Mouse (Mus musculus): ENCODE data around the gene Accsl. TPM values are rescaled to one million over a fixed set of nuclear protein-coding genes. Genes with fewer than 3 reads are reported as not detected.
A peak's percentile ranks its signal among the peaks of the same experiment; 100 is the strongest.

Gene Accsl
- polyA plus RNA-seq, 1 experiment from 2014 or later = not detected

DNA sequence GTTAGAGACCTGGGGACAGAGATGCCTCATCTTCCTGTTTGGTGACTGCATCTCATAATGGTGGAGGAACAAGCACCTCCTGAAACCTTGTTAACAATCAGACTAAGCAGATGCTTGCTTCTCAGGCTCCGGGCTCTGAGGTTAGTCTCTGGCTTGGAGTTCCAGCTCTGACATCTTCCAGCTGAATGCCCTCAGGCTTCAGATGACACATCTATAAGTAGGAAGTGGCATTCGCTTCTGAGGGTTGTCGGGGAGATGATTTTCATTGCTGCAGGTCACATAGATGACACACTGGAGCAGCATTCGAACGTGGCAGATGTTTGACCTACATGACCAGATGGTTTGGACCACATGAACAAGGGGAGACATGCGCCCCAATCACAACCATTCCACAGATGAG, 19.4 kb upstream of the Accsl start:
- H3K36me3 ChIP-seq (replicated peaks) = no peaks in the 10 kb centered on the region
- no peak for DNase-seq (ENCODE audit: extremely low spot score, low spot score)
- H3K9me3 ChIP-seq = no peaks in the 10 kb centered on the region
- H3K27ac ChIP-seq = no peak overlapping the region
- no peak overlapping the region for H3K4me3 ChIP-seq
- WGBS = 88% methylated on average over 6 of the region's 6 CpGs
- no peaks in the 10 kb centered on the region for H3K27me3 ChIP-seq (ENCODE audit: poor library complexity, severe bottlenecking)
- H3K4me1 ChIP-seq = peaks cover 32% of the 10 kb centered on the region

- Histone ChIP-seq H3K4me1 (peaks cover 24% of the 10 kb centered on the region), H3K9me3 (no peaks in the 10 kb centered on the region), H3K27me3 (ENCODE audit: poor library complexity, severe bottlenecking) (no peaks in the 10 kb centered on the region), H3K4me3 (no peak overlapping the region), H3K27ac (no peak overlapping the region), H3K36me3 (replicated peaks) (no peaks in the 10 kb centered on the region)
- no peak for DNase-seq (ENCODE audit: extremely low spot score, low spot score)
- WGBS = 90% methylated on average over 11 of the region's 11 CpGs
Observed at GRCm38 (mm10) chr2:93887273-93887672, 18.3 kb upstream of the Accsl start.

- H3K4me3 ChIP-seq = no peak overlapping the region
- 65% methylated on average over 10 of the region's 10 CpGs for WGBS
- peak overlapping the region; percentile 56; the same call in 1 of the 2 replicates for H3K27ac ChIP-seq
- H3K27me3 ChIP-seq (ENCODE audit: poor library complexity, severe bottlenecking) = no peaks in the 10 kb centered on the region
- peaks cover 13% of the 10 kb centered on the region for H3K4me1 ChIP-seq
- DNase-seq (ENCODE audit: extremely low spot score, low spot score) = no peak
- no peaks in the 10 kb centered on the region for H3K36me3 ChIP-seq (replicated peaks)
- no peaks in the 10 kb centered on the region for H3K9me3 ChIP-seq
Observed at GRCm38 (mm10) chr2:93886013-93886794, 17.2 kb upstream of the Accsl start.

- DNase-seq (ENCODE audit: extremely low spot score, low spot score) = no peak
- no peaks in the 10 kb centered on the region for H3K36me3 ChIP-seq (replicated peaks)
Observed at GRCm38 (mm10) chr2:93883066-93883465, 14.1 kb upstream of the Accsl start.

DNA sequence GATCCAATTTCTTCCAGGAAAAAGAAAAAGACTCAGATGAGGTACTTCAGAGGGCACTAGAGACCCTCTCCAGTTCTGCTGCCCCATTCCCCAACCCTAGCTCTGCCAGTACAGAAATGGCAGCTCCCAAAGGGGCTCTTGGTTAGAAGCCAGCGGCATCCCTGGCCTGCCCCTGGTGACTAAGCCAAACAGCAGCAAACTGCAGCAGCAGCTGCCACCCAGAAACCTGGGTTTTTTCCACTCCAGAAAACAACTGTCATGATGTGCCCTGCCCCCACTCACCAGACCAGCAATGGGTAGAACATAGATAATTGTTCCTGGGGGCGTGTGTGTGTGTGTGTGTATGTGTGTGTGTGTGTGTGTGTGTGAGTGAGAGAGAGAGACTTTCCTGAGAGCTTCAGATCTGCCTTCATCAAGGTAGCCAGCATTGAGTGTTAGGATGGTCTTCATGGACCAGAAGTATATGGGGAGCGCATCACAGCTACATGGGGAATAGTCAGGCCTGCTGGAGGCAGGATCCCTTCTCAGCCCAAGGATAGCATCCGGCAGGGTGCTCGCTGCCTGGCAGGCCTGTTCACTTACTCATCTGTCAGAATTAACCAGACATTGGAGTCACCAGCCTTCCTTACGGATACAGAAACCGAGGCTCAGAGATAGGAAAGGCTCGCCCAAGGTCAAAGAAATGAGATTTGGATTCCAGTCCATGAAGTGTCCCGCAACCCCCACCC, 12.8 kb upstream of the Accsl start:
- WGBS = 91% methylated on average over 9 of the region's 9 CpGs

More at GRCm38 (mm10) chr2:93883066-93883465, 14.1 kb upstream of the Accsl start:
- H3K9me3 ChIP-seq = no peaks in the 10 kb centered on the region
- no peak overlapping the region for H3K27ac ChIP-seq
- H3K27me3 ChIP-seq (ENCODE audit: poor library complexity, severe bottlenecking) = no peaks in the 10 kb centered on the region
- H3K4me3 ChIP-seq = no peak overlapping the region
- no peaks in the 10 kb centered on the region for H3K4me1 ChIP-seq
- WGBS = 54% methylated on average over 5 of the region's 5 CpGs

DNA sequence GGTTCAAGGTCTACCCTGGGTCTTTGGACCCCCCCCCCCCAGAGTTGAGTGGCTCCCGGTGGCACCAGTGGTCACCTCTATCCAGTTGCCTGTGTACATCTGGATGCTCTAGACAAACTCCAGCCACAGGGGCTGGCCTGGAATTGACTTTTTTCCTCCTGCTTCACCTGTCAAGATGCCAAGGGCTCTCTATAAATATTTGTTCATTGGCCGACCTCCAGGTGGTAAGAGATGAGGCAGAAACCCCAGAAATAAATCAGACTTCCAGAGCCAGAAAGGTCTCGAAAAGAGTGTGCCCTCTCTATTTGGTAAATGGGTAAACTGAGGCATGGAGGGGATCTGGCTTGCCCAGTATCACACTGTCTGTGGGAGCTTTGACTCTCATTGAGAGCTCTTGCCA, 12.0 kb upstream of the Accsl start:
- no peak for DNase-seq (ENCODE audit: extremely low spot score, low spot score)
- WGBS = 91% methylated on average over 3 of the region's 3 CpGs
- H3K4me3 ChIP-seq = no peak overlapping the region

More for the DNA sequence above, 12.8 kb upstream of the Accsl start:
- no peaks in the 10 kb centered on the region for H3K36me3 ChIP-seq (replicated peaks)
- no peaks in the 10 kb centered on the region for H3K4me1 ChIP-seq
- no peak overlapping the region for H3K27ac ChIP-seq
- H3K27me3 ChIP-seq (ENCODE audit: poor library complexity, severe bottlenecking) = no peaks in the 10 kb centered on the region
- H3K4me3 ChIP-seq = no peak overlapping the region
- H3K9me3 ChIP-seq = no peaks in the 10 kb centered on the region
- no peak for DNase-seq (ENCODE audit: extremely low spot score, low spot score)

GRCm38 (mm10) chr2:93880450-93880849, 11.5 kb upstream of the Accsl start:
- no peaks in the 10 kb centered on the region for H3K36me3 ChIP-seq (replicated peaks)
- no peak overlapping the region for H3K27ac ChIP-seq
- 75% methylated on average over 8 of the region's 8 CpGs for WGBS
- no peaks in the 10 kb centered on the region for H3K9me3 ChIP-seq
- no peak overlapping the region for H3K4me3 ChIP-seq
- H3K4me1 ChIP-seq = no peaks in the 10 kb centered on the region
- DNase-seq (ENCODE audit: extremely low spot score, low spot score) = no peak
- no peaks in the 10 kb centered on the region for H3K27me3 ChIP-seq (ENCODE audit: poor library complexity, severe bottlenecking)

More for the DNA sequence above, 12.0 kb upstream of the Accsl start:
- Histone ChIP-seq H3K9me3 (no peaks in the 10 kb centered on the region), H3K27me3 (ENCODE audit: poor library complexity, severe bottlenecking) (no peaks in the 10 kb centered on the region), H3K27ac (no peak overlapping the region), H3K4me1 (no peaks in the 10 kb centered on the region), H3K36me3 (replicated peaks) (no peaks in the 10 kb centered on the region)

DNA sequence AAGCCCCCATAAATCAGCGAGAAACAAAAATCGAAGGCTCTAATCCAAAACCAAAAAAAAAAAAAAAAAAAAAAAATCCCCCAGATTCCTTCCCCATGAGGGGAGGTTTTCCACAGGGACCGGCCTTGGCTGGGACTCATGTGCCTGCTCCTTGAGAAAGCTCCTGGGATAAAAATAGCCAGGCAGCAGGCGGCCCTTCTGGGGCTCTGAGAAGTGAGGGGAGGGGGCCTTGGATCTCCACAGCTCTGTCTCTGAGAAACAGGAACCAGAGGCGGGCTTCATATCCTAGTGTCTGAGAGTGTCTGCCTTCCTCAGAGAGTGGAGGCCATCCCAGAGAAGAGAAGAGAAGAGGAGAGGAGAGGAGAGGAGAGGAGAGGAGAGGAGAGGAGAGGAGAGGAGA, 8.0 kb upstream of the Accsl start:
- DNase-seq (ENCODE audit: extremely low spot score, low spot score) = no peak
- Histone ChIP-seq H3K36me3 (replicated peaks) (no peaks in the 10 kb centered on the region), H3K9me3 (no peaks in the 10 kb centered on the region), H3K27ac (no peak overlapping the region), H3K27me3 (ENCODE audit: poor library complexity, severe bottlenecking) (no peaks in the 10 kb centered on the region), H3K4me1 (peaks cover 23% of the 10 kb centered on the region), H3K4me3 (no peak overlapping the region)
- 67% methylated on average over 5 of the region's 5 CpGs for WGBS

GRCm38 (mm10) chr2:93874606-93875005, 5.6 kb upstream of the Accsl start:
- WGBS = 91% methylated on average over 3 of the region's 3 CpGs
- no peak overlapping the region for H3K4me3 ChIP-seq
- H3K27ac ChIP-seq = no peak overlapping the region; the same call in 1 of the 2 replicates
- H3K9me3 ChIP-seq = no peaks in the 10 kb centered on the region
- H3K27me3 ChIP-seq (ENCODE audit: poor library complexity, severe bottlenecking) = no peaks in the 10 kb centered on the region
- no peak for DNase-seq (ENCODE audit: extremely low spot score, low spot score)
- peaks cover 25% of the 10 kb centered on the region for H3K4me1 ChIP-seq
- H3K36me3 ChIP-seq (replicated peaks) = no peaks in the 10 kb centered on the region

DNA sequence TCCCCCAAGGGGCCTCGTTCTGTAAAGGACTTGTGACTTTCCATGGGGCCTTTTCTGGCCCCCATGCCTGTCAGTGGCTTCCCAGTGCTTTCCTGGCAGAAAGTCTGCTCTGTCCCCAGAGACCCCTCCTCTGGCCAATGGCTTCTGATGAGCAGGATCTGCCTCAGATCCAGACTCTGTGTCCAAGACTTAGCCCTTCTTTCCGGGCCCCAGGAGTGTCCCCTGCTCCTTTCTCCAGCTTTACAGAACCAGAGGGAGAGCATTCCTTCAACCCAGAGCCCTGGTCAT, 5.2 kb upstream of the Accsl start:
- DNase-seq (ENCODE audit: extremely low spot score, low spot score) = no peak
- Histone ChIP-seq H3K4me1 (peaks cover 25% of the 10 kb centered on the region), H3K27me3 (ENCODE audit: poor library complexity, severe bottlenecking) (no peaks in the 10 kb centered on the region), H3K27ac (0 out of 2 replicates have a peak overlapping the region, but pooled peaks have one; percentile 16), H3K36me3 (replicated peaks) (no peaks in the 10 kb centered on the region), H3K9me3 (no peaks in the 10 kb centered on the region), H3K4me3 (no peak overlapping the region)
- WGBS = 34% methylated on average over 2 of the region's 2 CpGs

DNA sequence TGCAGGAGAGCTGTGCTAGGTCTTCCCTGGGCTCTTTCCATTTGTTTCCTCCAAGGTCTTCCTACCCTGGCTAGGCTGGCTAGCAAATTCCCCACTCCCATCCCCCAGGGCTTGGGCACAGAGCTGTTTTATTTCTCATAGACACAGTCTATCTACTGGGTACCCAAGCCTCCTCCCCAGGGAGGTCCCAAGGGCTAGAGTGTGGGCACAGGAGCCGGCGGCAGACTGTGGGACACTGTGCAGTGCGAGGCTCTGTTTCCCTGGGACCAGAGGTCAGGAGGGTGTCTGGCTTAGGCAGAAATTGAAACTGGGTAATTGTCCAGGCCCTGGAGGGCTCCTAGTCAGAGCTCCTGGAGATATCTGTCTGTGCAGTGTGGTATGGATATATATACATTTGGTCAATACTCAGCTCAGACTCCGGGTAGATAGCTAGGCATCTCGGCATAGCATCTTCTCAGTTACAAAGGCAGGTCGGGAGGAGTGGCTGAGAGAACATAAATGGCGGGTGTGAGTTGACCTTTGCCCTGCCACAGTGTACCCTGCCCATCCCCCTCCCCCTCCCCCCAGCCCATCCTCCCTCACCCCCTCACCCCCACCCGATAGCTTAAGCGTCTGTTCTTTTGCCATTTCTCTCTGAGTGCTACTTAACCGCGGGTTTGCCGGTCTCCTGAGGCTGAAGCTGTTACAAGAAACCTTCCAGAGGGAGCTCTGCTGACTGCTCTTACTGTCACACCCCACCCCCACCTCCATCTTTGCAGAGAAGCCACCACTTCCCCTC, 4.7 kb upstream of the Accsl start:
- Histone ChIP-seq H3K36me3 (replicated peaks) (no peaks in the 10 kb centered on the region), H3K4me3 (no peak overlapping the region), H3K4me1 (peaks cover 25% of the 10 kb centered on the region), H3K27me3 (ENCODE audit: poor library complexity, severe bottlenecking) (no peaks in the 10 kb centered on the region), H3K27ac (peak overlapping the region; percentile 22; the same call in 1 of the 2 replicates), H3K9me3 (no peaks in the 10 kb centered on the region)
- no peak for DNase-seq (ENCODE audit: extremely low spot score, low spot score)
- 20% methylated on average over 12 of the region's 12 CpGs for WGBS

DNA sequence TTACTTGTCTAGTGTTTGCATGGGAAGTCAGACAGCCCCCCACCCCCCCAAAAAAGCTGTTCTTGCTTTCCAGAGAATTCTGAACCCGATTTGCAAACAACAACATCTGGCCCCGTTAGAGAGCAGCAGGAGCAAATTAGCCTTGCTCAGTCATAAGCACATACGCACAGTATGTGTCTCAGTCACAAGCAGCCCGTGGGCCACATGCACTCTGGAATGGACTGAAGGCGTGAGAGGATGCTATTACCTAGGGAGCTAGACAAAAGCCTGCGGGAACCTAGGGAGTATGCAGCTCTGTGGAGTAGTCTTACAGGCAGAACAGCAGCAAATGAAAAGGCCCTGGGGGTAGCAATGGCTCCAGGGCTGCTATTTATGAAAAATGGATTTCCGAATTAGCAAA, 3.3 kb upstream of the Accsl start:
- H3K4me1 ChIP-seq = peaks cover 25% of the 10 kb centered on the region
- no peak for DNase-seq (ENCODE audit: extremely low spot score, low spot score)
- 69% methylated on average over 7 of the region's 7 CpGs for WGBS

More for the DNA sequence above, 3.3 kb upstream of the Accsl start:
- Histone ChIP-seq H3K4me3 (no peak overlapping the region), H3K9me3 (no peaks in the 10 kb centered on the region), H3K36me3 (replicated peaks) (no peaks in the 10 kb centered on the region), H3K27me3 (ENCODE audit: poor library complexity, severe bottlenecking) (no peaks in the 10 kb centered on the region), H3K27ac (0 out of 2 replicates have a peak overlapping the region, but pooled peaks have one; percentile 31)
